Mouse (Mus musculus) layer of hippocampus, postnatal 14 days (tissue): ENCODE data around the gene Dcakd. TPM values are rescaled to one million over a fixed set of nuclear protein-coding genes. Genes with fewer than 3 reads are reported as not detected.
"Not testable (repeated sequence)": the region's sequence is repeated elsewhere in the genome, so short reads cannot be mapped to it uniquely, and the experiment has no call there.

ENCODE experiments used
- DNase-seq, 2 experiments: peaks; one replicate each; pipeline ENCODE4 v3.0.0; 2021 to 2022; ENCODE audit warnings: low spot score in 2 of 2, mixed read lengths in 1 of 2
- total RNA-seq, 2 experiments: library from RNA; stranded (reverse); gene quantifications; 2 replicates each; pipeline ENCODE4 v1.2.3; 2021

Gene Dcakd
- total RNA-seq, 2 experiments from 2014 or later, result 113 to 128 TPM

- peak; percentile 53 to 55 for DNase-seq
These were observed 43.5 kb downstream of the Dcakd start for GRCm38 (mm10) chr11:102984615-102985014.

- DNase-seq, result no peak
These were observed 44.0 kb downstream of the Dcakd start for GRCm38 (mm10) chr11:102984086-102984485.

GRCm38 (mm10) chr11:102981151-102981890 is 46.8 kb downstream of the Dcakd start:
- no peak for DNase-seq

- no peak for DNase-seq
These were observed 50.0 kb downstream of the Dcakd start for GRCm38 (mm10) chr11:102978052-102978666.

- not testable (repeated sequence) for DNase-seq
These were observed 52.2 kb downstream of the Dcakd start for GRCm38 (mm10) chr11:102975966-102976365.

- DNase-seq, result no peak
These were observed 55.8 kb downstream of the Dcakd start for GRCm38 (mm10) chr11:102972326-102972725.

- DNase-seq, result no peak
These were observed 56.5 kb downstream of the Dcakd start for GRCm38 (mm10) chr11:102971604-102972003.

- no peak for DNase-seq
These were observed 63.5 kb downstream of the Dcakd start for GRCm38 (mm10) chr11:102964547-102965091.

GRCm38 (mm10) chr11:102963855-102964546 is 64.1 kb downstream of the Dcakd start:
- no peak for DNase-seq

GRCm38 (mm10) chr11:102963246-102963854 is 64.8 kb downstream of the Dcakd start:
- DNase-seq, result no peak

- no peak for DNase-seq
These were observed 65.3 kb downstream of the Dcakd start for GRCm38 (mm10) chr11:102962861-102963245.

- DNase-seq, result no peak
These were observed 67.1 kb downstream of the Dcakd start for GRCm38 (mm10) chr11:102961082-102961481.

GRCm38 (mm10) chr11:102958870-102959269 is 69.3 kb downstream of the Dcakd start:
- DNase-seq, result no peak

- no peak for DNase-seq
These were observed 69.7 kb downstream of the Dcakd start for GRCm38 (mm10) chr11:102958431-102958830.

- DNase-seq, result no peak
These were observed 70.4 kb downstream of the Dcakd start for GRCm38 (mm10) chr11:102957692-102958091.

GRCm38 (mm10) chr11:102956962-102957614 is 71.0 kb downstream of the Dcakd start:
- no peak for DNase-seq

GRCm38 (mm10) chr11:102952922-102953321 is 75.2 kb downstream of the Dcakd start:
- no peak for DNase-seq

- peak in 1 of 2 experiments; percentile 28 for DNase-seq
These were observed 79.8 kb downstream of the Dcakd start for GRCm38 (mm10) chr11:102948043-102948961.

GRCm38 (mm10) chr11:102946992-102947343 is 81.2 kb downstream of the Dcakd start:
- DNase-seq, result peak in 1 of 2 experiments; percentile 13
